Mouse (Mus musculus): ENCODE results near the gene Zfp612.

Zfp612 gene

DNA sequence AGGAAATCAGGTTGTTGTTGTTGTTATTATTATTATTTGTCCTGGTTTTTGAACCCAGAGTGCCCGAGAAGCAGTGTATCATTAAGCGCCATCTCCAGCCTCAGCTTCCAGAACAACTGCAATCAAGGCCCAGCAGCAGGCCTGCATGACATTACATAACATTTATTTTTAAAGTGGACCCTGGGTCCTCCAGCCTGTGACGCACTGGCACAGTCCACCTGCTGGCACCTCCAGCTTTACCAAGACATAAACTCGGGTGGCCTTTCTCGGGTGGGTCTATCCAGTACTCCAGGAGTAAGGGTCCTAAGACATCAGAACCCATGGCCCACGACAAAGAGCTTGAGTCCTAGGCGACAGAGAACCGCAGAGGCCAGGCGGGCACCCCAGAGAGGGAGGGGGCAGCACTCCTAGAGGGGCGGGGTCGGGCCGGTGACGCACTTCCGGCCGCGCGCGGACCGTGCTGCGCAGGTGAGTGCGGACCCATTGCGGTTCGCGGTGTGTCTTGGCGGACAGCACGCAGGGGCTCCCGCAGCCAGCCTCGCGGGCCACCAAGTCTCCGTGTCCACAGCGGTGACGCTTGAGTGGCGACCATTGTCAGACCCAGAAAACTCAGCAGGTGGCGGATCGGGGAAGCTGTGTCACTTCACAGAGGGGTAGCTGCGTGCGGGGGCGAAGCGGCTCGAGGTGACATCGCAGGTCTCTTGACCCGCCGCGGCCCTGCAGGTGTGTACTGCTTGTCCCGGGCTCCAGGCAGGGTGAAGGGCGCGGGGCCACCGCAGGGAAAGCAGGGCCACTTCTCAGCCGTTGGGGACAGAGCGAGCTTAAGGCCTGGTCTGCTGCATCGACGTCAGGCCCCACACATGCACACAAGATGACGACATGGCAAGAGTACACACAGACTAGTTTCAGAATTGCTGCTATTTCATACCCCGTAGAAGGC lies at the start of gene Zfp612:
Zfp612 (plus strand) TSS at position 465 of the 940 bp plus-strand sequence.
- DNase-seq (ENCODE audit: low spot score), result peak; percentile 46

DNA sequence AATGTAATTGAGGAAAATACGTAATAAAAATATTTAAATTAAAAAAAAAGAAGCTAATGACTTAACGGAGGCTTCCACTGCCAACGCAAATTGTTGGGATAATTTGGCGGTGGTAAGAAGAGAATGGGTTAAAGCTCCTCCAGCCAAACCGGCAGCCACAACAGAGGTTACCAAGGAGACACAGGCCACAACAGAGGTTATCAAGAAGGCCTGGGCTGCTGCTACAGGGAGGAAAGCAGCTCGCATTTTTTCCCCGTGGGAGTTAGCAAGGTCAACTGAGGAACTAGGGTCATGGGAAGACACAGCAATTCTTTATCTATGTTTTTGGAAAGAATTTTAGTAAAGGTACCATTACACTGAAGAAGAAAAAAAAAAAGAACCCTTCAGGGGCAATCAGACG lies 45.8 kb upstream of the Zfp612 start:
- peak; percentile 26 for DNase-seq (ENCODE audit: low spot score)

GRCm38 (mm10) chr8:110034331-110034730 lies 45.2 kb upstream of the Zfp612 start:
- DNase-seq (ENCODE audit: low spot score), result no peak

DNA sequence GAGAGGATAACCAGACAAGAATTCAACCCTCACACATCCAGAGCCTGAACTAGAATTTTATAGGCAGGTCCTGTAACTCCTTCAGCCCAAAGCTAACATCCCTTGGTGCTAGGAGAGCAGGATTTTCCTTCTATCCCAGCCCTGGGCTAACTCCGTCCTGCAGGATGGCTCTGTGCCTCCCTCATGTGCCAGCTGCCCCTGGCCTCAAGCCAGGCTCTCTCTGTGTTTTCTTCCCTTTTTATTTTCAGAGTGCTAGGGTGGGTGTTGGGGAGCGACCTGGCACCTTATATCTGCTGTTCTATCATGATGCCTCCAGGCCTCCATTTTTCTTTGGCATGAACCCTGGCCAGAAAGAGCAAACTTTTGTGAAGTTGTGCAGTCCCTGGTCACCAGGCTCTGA lies 43.4 kb upstream of the Zfp612 start:
- no peak for DNase-seq (ENCODE audit: low spot score)

DNA sequence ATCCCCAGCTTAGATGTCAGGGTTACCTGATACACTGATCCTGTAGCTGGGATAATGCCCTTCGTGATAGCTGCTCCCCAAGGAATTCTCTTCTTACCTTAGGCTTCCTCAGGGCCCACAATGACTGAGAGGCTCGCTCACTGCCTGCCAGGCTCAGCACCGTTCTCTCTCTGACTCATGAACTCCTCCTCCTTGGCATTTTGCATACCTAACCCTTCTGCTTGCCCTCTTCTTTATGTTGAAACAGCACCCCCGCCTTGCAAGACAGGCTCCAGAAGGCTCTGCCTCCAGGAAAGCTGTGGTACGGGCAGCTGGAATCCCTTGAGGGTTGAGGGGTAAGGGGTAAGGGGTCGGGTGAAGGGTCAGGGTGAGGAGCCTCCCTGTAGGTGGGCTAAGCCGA lies 40.3 kb upstream of the Zfp612 start:
- DNase-seq (ENCODE audit: low spot score), result no peak

DNA sequence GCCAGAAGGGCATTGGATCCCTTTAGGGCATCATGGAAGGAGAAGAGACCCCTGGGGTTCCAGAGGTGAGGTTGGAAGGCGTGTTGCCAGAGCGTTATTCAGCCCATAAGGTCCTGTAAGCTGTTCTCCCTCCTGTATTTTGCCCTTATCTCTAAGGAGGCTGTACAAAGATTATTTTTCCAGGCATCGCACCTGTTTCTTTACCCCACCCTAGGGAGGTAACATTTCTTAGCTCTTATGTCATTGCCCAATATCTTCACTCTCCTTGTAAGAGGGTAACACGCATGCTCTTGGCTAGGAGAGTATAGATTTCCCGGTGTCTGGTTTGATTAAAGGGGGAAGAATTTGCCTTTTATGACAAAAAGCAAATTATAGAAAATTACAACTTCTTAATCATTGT lies 39.9 kb upstream of the Zfp612 start, which contains the start of gene Chst4:
Chst4 (minus strand) TSS at position 82 of the 400 bp plus-strand sequence.
- DNase-seq (ENCODE audit: low spot score), result no peak

DNA sequence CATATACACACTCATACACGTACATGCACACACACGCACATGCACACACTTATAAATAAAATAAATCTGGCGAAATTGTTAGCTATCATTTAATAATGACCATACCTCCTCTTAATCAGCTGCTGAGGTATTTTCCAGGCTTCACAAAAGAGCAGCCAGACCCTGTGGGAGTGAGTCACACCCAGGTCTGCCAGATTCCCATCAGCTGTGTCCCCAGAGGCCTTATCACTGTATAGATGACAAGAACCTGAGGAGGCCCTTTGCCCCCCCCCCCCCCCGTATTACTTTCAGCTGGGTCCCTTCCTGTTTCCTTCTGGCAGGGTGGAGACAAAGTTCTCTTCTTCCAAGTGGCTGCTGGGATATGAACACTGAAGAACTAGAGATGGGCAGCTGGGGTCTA lies 39.0 kb upstream of the Zfp612 start:
- no peak for DNase-seq (ENCODE audit: low spot score)

- DNase-seq (ENCODE audit: low spot score), result no peak
These were observed 28.3 kb upstream of the Zfp612 start for GRCm38 (mm10) chr8:110051208-110051607.

GRCm38 (mm10) chr8:110058207-110058606 lies 21.3 kb upstream of the Zfp612 start:
- no peak for DNase-seq (ENCODE audit: low spot score)

DNA sequence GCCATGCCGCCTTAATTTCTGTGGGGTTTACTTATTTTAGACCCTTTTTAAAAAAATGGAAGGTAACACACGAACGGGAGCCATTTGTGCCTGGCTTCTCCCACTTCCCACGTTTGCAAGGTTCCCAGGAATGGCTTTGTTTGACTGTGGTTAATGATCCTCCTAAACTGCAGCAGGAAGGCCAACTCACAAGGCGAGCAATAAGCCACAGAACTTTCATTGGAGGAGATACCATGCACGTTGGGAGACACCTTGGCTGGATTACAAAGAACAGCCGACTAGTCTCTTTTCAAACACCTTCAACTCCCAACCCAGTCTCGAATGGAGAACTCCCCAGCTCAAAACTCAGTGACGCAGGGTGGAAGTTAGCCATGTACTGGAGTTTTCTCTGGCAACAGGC lies 15.4 kb upstream of the Zfp612 start:
- no peak for DNase-seq (ENCODE audit: low spot score)

GRCm38 (mm10) chr8:110064606-110065365 lies 14.8 kb upstream of the Zfp612 start:
- no peak for DNase-seq (ENCODE audit: low spot score)

- DNase-seq (ENCODE audit: low spot score), result no peak
These were observed 13.9 kb upstream of the Zfp612 start for GRCm38 (mm10) chr8:110065676-110066075.

- DNase-seq (ENCODE audit: low spot score), result no peak
These were observed 9.8 kb upstream of the Zfp612 start for GRCm38 (mm10) chr8:110069706-110070105.

GRCm38 (mm10) chr8:110071600-110071999 lies 7.9 kb upstream of the Zfp612 start:
- DNase-seq (ENCODE audit: low spot score), result no peak

DNA sequence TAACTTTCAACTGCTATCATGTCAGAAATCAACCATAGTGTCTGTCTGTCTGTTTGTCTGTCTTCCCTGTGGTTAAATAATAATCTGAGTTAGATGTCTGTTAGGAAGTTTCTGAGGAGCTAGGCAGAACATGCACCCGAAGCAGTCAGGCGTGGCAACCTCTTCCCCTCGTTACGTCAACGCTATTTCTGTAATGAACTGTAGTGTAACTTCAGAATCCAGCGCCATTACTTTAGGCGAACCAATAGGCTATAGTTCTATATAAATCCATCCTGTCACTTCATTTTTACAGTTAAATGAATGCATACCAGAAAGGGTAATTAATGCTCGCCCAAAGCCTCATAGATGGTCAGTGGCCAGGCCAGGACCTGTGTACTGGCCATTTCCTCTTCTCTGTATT lies 5.0 kb upstream of the Zfp612 start:
- no peak for DNase-seq (ENCODE audit: low spot score)

DNA sequence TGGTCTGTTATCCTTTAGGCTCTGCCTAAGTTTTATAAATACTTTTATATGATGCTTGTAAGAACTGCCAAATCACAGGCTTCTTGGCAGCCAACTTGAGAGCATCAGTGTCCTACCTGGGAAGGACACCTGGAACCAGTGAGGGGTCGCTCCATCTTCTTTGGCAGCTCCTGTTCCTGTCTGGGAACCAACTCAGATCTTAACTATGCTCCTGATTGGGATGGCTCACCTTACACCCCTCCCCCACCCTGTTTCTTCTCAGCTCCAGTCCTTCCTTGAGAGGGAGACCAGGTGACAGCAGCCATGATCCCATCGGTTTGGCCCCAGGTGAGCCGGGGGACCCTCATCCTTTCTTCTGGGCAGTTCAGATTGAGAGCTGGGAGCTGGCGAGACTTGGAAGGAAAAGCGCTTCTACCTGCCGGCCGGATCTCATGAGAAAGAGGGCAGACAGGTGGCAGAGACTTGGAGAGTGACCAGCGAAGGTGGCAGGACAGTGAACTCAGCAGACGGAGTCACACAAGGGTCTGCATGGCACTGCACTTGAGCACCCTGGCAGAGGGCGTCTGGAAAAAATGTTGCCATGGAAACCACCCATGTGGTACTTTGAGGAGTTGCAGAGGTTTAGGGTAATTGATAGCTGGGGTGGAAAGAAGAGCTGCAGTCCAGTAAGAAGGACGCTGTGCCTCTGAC lies 3.0 kb downstream of the Zfp612 start:
- DNase-seq (ENCODE audit: low spot score), result no peak

GRCm38 (mm10) chr8:110091869-110092268 lies 12.3 kb downstream of the Zfp612 start:
- no peak for DNase-seq (ENCODE audit: low spot score)

- no peak for DNase-seq (ENCODE audit: low spot score)
These were observed 21.4 kb downstream of the Zfp612 start, which contains the start of gene Gm21964 for GRCm38 (mm10) chr8:110100907-110101306. Gene Gm21964, plus strand, starts transcription at chr8:110101207.

GRCm38 (mm10) chr8:110101676-110102075 lies 22.1 kb downstream of the Zfp612 start:
- no peak for DNase-seq (ENCODE audit: low spot score)

DNA sequence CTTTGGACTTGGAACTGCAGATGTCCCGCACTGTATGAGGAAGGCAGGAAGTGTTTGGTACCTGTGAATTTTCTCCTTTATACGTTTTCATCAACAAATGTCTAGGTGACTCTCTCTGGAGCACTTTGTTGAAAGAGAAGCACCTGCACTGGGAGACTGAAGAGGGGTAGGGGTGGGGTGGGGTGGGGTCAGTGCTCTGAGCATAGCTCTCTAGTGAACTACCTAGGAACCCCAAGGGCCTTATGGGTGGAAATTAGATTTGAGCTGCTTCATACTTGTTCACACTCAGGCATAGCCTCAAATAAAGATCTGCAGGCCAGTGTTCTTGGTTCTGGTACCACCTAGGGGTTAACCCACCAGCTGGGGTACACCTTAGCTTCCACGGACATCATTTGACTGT lies 23.1 kb downstream of the Zfp612 start, which contains the start of gene Gm17720:
Gm17720 (minus strand) TSS at position 101 of the 400 bp plus-strand sequence.
- DNase-seq (ENCODE audit: low spot score), result no peak

DNA sequence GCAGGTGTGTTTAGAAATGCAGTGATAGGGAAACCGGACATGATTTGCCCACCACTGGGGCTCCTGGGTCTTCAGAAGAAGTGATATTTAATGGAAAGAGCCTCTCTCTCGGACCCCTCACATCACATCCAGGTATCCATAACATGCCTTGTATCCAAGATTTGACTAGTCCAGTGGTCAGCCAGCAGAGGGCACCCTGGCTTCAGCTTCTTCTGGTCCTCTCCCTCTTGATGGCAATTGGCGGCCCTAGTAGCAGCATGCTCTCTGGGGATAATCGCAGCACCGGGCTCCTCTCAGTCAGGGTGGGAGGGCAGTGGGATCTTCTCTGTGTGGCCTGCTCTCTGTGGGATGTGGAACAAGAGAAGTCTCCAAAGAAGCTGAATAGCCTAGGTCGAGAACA lies 40.2 kb downstream of the Zfp612 start:
- no peak for DNase-seq (ENCODE audit: low spot score)

GRCm38 (mm10) chr8:110130537-110130936 lies 51.0 kb downstream of the Zfp612 start:
- DNase-seq (ENCODE audit: low spot score), result peak; percentile 8
